Mouse (Mus musculus) embryonic fibroblast, embryonic 13.5 days (primary cell): ENCODE data around the gene Cand2. TPM values are rescaled to one million over a fixed set of nuclear protein-coding genes. Genes with fewer than 3 reads are reported as not detected.
A peak's percentile ranks its signal among the peaks of the same experiment; 100 is the strongest.

Source experiments
- H3K27ac ChIP-seq: 2 replicates; pipeline ENCODE4 v1.5.1; 2012; ENCODE audit warnings: low read length, control low read depth, inconsistent platforms; ENCODE audit not compliant: insufficient read depth
- H3K4me1 ChIP-seq: 2 replicates; pipeline ENCODE4 v1.6.1; 2011; ENCODE audit warnings: low read length; ENCODE audit not compliant: control insufficient read depth, insufficient read depth
- H3K4me3 ChIP-seq: 2 replicates; pipeline ENCODE4 v1.5.1; 2011; ENCODE audit warnings: mild to moderate bottlenecking, control low read depth, low read length; ENCODE audit not compliant: insufficient read depth
- CTCF ChIP-seq: IDR thresholded peaks from 2 replicates; pipeline ENCODE4 v1.5.1; 2011; ENCODE audit warnings: mild to moderate bottlenecking, control low read depth, low read length, moderate library complexity, borderline replicate concordance; ENCODE audit not compliant: insufficient read depth
- POLR2A ChIP-seq: IDR thresholded peaks from 2 replicates; pipeline ENCODE4 v1.6.1; 2011; ENCODE audit warnings: low read depth, mild to moderate bottlenecking, control low read depth, low read length, moderate library complexity
- polyA plus RNA-seq: library from polyadenylated mRNA; stranded (reverse); fragments of >200 nt; gene quantifications from 2 replicates; pipeline ENCODE4 v1.2.4, GENCODE M21; 2011; ENCODE audit warnings: low read depth; ENCODE audit not compliant: missing spikeins, insufficient read length

Cand2 gene
- polyA plus RNA-seq, 1 experiment, result 12.0 TPM

DNA sequence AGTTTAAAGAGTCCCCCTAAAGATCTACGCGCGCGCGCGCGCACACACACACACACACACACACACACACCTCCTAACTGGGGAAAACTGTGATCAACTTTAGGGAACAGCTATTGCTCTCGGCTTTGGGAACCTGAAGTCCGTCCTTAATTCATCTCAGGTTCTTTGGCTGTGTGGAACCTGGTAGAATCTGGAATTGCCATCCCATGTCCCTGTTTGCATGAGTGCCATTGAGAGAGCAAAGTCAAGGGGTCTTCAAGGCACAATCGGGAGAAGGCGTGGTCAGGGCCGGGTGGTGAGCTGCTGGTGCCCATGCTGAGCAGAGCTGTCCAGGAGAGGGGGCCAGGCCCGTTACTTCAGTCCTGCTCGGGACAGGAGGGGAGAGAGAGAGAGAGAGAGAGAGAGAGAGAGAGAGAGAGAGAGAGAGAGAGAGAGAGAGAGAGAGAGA is 348 bp upstream of the Cand2 start:
- peak overlapping the region; percentile 56 for H3K4me3 ChIP-seq
- TF ChIP-seq CTCF, result no peak
- no peak for TF ChIP-seq POLR2A
- peaks cover 8% of the 10 kb centered on the region; the same call in 1 of the 2 replicates for H3K4me1 ChIP-seq
- H3K27ac ChIP-seq, result no peak overlapping the region

DNA sequence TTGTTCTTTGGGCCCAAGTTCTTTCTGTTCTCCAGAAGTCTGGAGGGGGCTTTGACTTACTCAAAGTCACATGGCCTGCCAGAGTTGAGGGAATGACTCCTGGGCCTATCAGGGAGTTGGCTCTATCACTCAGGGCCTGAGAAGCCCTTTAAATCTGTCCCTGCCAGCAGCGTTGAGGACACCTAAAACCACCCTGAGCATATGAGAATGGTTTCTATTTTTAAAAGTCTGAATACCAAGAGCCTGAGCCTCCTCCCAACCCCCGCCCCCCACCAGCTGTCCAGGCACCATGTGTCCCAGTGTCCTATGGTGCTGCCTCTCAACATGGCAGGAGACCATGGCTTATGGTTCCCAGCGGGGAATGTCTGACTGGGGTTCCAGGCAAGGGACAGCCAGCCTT is 1.5 kb downstream of the Cand2 start:
- Histone ChIP-seq H3K4me1 (peaks cover 8% of the 10 kb centered on the region; the same call in 1 of the 2 replicates), H3K4me3 (peak overlapping the region; percentile 90), H3K27ac (peak overlapping the region; percentile 19; the same call in 1 of the 2 replicates)
- no peak for TF ChIP-seq CTCF
- no peak for TF ChIP-seq POLR2A

DNA sequence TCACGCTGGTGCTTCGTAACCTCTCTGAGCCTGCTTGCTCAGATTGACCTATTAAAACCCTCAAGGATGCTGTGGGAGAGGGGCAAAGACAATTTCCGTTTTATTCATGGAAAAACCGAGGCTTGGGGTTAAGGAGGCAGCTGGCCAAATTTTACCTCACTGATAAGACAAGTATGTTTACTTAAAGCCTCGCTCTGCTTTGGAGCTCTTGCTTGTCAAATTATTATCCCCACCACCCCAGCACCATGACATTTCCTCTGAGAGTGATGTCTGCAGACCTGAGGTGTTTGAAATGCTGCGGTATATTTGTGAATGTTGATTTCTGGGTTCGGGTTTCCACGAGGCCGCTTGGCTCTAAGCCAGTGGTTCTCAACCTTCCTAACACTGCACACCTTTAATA is 2.0 kb downstream of the Cand2 start:
- no peak overlapping the region for H3K27ac ChIP-seq
- peak overlapping the region; percentile 90; the same call in 1 of the 2 replicates for H3K4me3 ChIP-seq
- peaks cover 8% of the 10 kb centered on the region; the same call in 1 of the 2 replicates for H3K4me1 ChIP-seq
- TF ChIP-seq POLR2A (no peak), CTCF (no peak)

DNA sequence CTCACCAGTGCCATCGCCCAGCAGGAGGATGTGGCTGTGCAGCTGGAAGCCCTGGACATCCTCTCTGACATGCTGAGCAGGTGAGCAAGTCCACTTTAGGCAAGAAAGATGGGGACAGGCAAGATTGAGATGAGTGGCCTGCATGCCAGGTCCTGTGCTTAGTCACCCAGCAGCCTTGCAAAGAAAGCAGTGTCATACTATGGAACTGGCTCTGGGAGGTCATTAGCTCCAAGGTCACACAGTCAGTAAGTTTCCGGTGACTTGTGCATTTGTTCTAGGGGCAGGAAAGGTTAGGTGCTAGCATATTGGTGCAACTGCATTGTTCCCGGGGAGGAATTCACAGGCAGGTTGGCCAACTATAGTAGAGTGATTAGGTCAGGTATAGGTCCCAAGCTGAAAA is 8.4 kb downstream of the Cand2 start:
- Histone ChIP-seq H3K4me3 (no peak overlapping the region), H3K4me1 (no peaks in the 10 kb centered on the region), H3K27ac (no peak overlapping the region)
- TF ChIP-seq CTCF (no peak), POLR2A (no peak)

DNA sequence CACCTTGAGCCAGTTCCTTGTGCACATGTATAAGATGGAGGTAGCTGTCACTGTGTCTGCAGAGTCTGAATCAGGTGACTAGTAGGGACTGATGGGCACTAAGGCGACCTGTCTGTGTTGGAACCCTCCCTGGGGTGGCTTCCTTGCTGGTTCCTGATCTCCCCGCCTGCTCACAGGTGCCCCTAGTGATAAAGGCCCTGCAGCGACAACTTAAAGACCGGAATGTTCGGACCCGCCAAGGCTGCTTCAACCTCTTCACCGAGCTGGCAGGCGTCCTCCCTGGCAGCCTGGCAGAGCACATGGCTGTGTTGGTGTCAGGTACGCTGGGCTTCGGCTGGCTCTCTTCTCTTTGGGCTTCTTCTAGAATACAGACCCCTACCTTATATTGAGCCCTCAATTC is 16.7 kb downstream of the Cand2 start:
- H3K4me3 ChIP-seq, result no peak overlapping the region
- no peak for TF ChIP-seq POLR2A
- no peak for TF ChIP-seq CTCF
- H3K4me1 ChIP-seq, result no peaks in the 10 kb centered on the region
- no peak overlapping the region for H3K27ac ChIP-seq

DNA sequence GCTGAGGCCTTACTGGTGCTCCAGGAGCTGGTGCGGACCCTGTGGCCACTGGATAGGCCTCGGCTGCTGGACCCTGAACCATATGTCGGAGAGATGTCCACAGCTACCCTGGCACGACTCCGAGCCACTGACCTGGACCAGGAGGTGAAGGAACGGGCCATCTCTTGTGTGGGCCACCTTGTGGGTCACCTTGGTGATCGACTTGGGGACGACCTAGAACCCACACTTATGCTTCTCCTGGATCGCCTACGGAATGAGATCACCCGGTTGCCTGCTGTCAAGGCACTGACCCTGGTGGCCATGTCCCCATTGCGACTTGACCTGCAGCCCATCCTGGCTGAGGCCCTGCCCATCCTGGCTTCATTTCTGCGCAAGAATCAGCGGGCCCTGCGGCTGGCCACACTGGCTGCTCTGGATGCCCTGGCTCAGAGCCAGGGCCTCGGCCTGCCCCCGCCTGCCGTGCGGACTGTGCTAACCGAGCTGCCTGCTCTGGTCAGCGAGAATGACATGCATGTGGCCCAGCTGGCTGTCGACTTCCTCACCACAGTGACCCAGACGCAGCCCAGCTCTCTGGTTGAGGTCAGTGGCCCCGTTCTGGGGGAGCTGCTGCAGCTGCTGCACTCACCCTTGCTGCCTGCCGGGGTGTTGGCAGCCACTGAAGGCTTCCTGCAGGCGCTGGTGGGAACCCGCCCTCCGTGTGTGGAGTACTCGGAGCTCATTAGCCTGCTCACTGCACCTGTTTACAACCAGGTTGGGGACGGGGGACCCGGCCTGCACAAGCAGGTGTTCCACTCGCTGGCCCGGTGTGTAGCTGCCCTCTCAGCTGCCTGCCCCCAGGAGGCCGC is 17.7 kb downstream of the Cand2 start:
- TF ChIP-seq POLR2A (no peak), CTCF (no peak)
- H3K4me1 ChIP-seq, result no peaks in the 10 kb centered on the region
- H3K27ac ChIP-seq, result no peak overlapping the region
- no peak overlapping the region for H3K4me3 ChIP-seq

DNA sequence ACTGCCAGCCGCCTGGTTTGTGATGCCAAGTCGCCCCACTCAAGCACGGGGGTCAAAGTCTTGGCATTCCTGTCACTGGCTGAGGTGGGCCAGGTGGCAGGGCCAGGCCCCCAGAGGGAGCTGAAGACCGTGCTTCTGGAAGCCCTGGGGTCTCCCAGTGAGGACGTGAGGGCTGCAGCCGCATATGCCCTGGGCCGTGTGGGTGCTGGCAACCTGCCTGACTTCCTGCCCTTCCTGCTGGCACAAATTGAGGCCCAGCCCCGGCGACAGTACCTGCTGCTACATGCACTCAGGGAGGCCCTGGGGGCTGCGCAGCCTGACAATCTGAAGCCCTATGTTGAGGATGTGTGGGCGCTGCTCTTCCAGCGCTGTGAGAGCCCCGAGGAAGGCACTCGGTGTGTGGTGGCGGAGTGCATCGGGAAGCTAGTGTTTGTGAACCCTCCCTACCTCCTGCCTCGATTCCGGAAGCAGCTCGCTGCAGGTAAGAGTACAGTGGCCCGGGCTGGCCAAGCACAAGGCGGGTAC is 18.4 kb downstream of the Cand2 start:
- Histone ChIP-seq H3K27ac (no peak overlapping the region), H3K4me3 (no peak overlapping the region), H3K4me1 (no peaks in the 10 kb centered on the region)
- no peak for TF ChIP-seq CTCF
- no peak for TF ChIP-seq POLR2A

DNA sequence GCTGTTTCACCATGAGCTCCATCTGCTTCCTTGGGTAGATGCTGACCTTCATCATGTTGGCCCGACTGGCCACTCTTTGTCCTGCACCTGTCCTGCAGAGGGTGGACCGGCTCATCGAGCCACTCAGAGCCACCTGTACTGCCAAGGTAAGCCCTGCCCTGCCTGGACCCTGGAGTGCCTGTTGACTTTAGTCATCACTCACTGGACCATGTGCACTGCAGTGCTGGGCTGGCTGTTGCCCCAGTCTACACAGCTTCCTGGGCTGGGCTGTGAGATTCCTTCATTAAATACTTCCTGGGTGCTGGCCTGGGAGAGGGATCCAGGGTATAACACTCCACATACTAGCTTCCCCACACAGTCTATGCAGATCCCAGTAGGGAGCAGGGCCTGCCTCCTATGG is 27.5 kb downstream of the Cand2 start:
- TF ChIP-seq CTCF, result no peak
- no peak for TF ChIP-seq POLR2A
- Histone ChIP-seq H3K4me3 (no peak overlapping the region), H3K27ac (no peak overlapping the region), H3K4me1 (0 out of 2 replicates have a peak, but pooled peaks cover 3% of the 10 kb centered on the region)

DNA sequence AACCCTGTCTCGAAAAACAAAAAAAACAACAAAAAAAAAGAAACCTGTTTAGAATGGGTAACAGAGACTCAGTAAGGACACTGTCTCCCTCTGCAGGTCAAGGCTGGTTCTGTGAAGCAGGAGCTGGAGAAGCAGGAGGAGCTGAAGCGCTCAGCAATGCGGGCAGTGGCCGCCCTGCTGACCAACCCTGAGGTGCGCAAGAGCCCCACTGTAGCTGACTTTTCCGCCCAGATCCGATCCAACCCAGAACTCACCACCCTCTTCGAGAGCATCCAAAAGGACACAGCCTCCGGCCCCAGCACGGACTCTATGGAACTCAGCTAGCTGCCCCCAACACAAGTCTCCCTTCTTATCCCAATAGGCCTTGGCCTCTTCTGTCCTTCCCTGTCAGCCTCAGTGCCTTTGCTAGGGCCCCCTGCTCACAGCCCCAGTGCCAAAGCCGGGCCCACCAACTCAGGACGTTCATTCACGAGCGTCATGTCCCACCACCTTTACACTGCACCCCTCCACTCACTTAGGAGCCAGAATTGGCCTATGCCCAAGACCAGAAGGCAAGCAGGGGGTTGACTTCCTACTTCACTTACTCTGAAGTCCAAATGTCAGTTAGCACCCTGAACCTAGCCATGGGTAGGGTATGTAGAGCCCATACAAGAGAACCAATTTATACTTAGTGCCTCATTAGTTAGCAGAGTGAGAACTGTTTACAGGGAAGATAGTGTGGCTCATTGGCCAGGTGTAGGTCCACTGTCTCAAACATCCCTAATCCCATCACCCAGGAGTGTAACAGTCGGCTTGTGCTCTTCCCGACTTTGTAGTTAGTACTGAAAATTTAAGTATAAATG is 29.4 kb downstream of the Cand2 start:
- Histone ChIP-seq H3K27ac (no peak overlapping the region), H3K4me3 (no peak overlapping the region), H3K4me1 (0 out of 2 replicates have a peak, but pooled peaks cover 3% of the 10 kb centered on the region)
- peak; percentile 34; the same call in 1 of the 2 replicates for TF ChIP-seq POLR2A
- peak; percentile 75; the same call in 1 of the 2 replicates for TF ChIP-seq CTCF
